Mouse (Mus musculus) testis, postnatal 14 days (tissue): ENCODE data around the gene Rab26.

Experiments used
- DNase-seq: peaks from one replicate; pipeline ENCODE4 v3.0.0; 2021; ENCODE audit warnings: low spot score

Rab26 gene

GRCm38 (mm10) chr17:24534160-24534718 lies at the start of gene Rab26:
Gene Rab26 (minus strand): TSS chr17:24534210.
- DNase-seq = no peak

DNA sequence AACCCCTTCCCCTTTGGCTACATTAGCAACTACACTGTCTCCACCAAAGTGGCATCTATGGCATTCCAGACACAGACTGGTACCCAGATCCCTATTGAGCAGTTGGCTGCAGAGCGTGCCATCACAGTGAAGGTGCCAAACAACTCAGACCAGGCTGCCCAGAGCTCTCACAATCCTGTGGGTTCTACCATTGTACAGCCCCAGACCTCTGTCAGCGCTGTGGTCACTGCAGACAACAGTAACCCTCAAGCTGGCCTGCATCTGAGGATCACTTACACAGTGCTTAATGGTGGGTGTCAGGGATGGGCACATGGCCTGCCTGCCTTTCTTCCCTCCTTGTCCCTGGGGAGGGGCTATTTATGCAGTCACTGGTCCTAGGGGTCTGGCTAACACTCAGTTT lies 46.3 kb upstream of the Rab26 start:
- DNase-seq = no peak

- DNase-seq = no peak
These were observed 45.5 kb upstream of the Rab26 start for GRCm38 (mm10) chr17:24579532-24579931.

DNA sequence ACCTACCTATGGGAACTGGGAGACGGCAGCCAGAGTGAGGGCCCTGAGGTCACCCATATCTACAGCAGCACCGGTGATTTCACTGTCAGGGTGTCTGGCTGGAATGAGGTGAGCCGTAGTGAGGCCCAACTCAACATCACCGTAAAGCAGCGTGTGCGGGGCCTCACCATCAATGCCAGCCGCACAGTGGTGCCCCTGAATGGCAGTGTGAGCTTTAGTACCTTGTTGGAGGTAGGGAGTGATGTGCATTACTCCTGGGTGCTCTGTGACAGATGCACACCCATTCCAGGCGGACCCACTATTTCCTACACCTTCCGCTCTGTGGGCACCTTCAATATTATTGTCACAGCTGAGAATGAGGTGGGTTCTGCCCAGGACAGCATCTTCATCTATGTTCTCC lies 39.8 kb upstream of the Rab26 start:
- no peak for DNase-seq

GRCm38 (mm10) chr17:24572651-24573245 lies 38.7 kb upstream of the Rab26 start:
- no peak for DNase-seq

DNA sequence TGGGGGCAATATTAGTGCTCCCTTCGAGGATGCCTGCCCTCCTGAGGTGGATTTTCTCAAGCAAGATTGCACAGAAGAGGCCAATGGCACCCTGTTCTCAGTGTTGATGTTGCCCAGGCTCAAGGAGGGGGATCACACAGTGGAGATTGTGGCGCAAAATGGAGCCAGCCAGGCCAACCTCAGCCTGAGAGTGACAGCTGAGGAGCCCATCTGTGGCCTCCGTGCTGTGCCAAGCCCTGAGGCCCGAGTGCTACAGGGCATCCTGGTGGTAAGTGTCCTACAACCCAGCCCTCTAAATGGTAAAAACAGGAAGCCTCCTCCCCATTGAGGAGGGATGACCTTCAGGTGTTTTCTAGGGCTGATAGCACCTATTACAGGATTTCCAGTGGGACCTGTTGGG lies 35.8 kb upstream of the Rab26 start:
- DNase-seq = no peak

DNA sequence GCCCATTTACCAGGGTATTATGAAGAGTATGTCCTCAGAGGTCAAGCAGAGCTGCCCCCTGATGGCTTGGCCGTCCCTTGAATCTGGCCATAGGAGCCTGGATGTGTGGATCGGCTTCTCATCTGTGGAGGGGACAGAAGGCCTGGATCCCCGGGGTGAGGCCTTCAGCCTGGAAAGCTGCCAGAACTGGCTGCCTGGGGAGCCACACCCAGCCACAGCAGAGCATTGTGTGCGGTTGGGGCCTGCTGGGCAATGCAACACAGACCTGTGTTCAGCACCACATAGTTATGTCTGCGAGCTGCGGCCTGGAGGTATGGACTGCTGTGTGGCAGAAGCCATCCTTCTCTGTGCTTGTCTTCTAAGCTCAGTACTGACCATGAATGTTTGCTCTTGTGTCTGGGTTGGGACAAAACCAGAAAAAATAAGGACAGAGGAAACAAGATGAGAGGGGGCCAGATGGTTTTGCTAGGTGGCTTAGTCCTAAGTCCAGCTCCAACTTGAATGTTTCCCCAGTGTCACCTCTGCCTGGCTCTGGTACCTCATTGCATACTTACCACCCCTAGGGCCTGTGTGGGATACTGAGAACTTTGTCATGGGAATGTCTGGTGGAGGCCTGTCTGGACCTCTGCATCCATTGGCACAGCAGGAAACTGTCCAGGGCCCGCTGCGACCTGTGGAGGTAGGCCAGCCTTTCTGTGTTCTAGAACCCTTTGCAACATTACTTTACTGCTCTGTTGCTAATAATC lies 33.2 kb upstream of the Rab26 start:
- DNase-seq = no peak

DNA sequence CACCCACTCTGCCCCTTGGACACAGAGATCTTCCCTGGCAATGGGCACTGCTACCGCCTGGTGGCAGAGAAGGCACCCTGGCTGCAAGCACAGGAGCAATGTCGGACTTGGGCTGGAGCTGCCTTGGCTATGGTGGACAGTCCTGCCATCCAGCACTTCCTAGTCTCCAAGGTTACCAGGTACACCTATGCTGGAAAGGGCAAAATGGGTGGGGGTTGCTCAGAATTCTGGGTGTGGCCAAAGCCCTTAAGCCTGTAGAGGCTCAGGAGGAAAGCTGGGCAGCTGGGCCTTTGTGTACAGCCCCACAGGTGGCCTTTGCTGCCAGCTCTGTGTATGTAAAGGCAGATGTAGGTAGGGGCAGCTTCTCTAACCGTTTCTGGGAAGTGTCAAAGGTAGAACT lies 31.8 kb upstream of the Rab26 start:
- no peak for DNase-seq

DNA sequence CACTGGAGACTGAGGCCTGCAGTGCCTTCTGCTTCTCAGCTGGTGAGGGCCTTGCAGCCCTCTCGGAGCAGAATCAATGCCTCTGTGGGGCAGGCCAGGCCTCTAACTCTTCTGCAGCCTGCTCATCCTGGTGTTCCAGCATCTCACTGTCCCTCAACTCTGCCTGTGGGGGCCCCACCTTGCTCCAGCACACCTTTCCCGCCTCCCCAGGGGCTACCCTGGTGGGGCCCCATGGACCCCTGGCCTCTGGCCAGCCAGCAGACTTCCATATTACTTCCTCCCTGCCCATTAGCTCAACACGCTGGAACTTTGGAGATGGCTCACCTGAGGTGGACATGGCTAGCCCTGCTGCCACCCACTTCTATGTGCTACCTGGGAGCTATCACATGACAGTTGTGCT lies 31.1 kb upstream of the Rab26 start:
- DNase-seq = no peak

- DNase-seq = no peak
These were observed 30.4 kb upstream of the Rab26 start for GRCm38 (mm10) chr17:24564422-24564821.

- DNase-seq = no peak
These were observed 29.6 kb upstream of the Rab26 start for GRCm38 (mm10) chr17:24563638-24564037.

- DNase-seq = no peak
These were observed 27.6 kb upstream of the Rab26 start for GRCm38 (mm10) chr17:24561592-24561991.

- DNase-seq = no peak
These were observed 26.5 kb upstream of the Rab26 start for GRCm38 (mm10) chr17:24560301-24561028.

- DNase-seq = no peak
These were observed 25.1 kb upstream of the Rab26 start for GRCm38 (mm10) chr17:24559146-24559545.

DNA sequence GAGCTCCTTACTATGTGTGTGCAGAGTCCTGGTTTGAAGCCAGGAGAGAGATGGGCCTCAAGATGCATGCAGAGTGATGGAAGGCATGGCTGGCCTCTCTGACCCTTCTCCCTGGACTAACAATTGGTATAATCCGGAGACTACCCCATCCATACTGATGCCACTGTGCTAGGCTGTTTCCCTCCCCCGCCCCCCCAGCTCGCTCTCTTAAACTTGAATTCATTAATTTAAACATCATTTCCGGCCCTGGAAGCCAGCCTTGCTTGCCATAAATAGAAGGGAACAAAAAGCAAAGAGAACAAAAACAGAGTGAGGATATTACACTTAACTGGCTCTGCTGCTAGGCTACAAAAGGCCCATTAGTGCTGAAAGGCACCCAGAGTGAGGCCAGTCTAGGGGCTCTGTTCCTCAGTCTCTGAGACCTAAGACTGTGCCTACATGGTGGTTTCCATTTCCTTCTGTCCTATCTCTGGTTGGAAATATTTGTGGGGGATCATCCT lies 24.6 kb upstream of the Rab26 start:
- no peak for DNase-seq

GRCm38 (mm10) chr17:24557091-24557490 lies 23.1 kb upstream of the Rab26 start:
- DNase-seq = peak; percentile 53

- DNase-seq = no peak
These were observed 17.0 kb upstream of the Rab26 start for GRCm38 (mm10) chr17:24551050-24551444.

DNA sequence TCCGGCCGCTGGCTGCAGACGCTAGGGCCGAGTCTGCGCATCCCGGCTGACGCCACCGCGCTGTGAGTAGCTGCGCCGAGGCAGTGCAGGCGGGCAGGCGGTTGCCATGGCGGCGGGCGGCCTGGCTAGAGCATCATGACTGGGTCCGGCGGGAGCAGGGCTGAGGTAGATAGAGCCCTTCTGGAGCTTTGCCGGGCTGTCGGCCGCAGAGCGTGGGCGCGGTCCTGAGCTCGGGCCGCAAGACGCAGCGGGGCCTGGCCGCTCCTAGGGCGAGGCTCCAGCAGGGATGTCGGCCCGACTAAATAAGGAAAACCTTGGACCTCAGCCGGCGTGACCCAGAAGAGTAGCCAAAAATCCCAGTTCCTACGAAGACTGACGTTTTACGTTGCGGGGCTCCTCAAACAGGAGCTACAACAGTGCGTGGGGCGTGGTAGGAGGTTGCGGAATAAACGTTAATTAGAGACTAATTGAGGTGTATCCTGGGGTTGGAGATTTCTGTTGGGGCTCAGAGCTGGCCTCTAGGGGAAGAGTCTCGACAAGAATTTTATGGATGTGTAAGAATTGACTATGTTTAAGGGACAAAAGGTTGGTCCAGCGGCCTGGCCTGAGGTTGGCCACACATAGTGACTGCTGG lies 16.5 kb upstream of the Rab26 start:
- DNase-seq = peak; percentile 89

DNA sequence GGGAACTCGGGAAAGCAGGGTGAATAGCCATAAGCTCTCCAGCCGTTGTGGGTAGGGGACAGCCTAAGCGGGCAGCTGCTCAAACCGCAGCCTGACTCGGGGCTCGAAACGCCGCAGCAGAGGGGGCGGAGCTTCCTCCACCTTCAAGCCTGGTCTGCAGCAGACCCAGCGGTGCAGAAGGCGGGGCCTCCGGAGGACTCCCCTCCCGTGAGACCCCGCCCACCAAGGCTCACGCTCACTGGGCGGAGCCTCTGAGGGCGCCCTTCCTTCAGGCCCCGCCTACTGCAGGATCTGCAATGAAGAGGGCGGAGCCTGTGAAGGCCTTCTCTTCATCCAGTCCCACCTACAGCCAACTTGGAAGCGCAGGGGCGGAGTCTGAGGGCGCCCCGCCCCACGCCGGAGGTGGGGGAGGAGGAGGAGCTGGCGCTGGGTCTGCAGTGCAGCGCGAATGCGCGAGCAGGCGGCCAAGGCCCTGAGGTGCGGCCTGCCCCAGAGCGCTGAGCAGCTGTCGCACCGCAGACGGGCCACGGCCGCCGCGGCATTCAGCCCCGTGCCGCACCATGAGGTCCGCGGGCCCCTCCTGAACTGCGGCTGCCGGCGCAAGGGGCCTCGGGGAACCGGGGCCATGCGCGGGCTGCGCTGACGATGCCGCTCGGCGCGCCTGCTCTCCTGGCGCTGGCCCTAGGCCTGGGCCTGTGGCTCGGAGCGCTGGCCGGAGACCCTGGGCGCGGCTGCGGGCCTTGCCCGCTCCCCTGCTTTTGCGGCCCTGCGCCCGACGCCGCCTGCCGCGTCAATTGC lies 15.8 kb upstream of the Rab26 start, which contains the start of gene Pkd1:
Pkd1 (plus strand) TSS at position 217 of the 798 bp plus-strand sequence.
- peak; percentile 99 for DNase-seq

DNA sequence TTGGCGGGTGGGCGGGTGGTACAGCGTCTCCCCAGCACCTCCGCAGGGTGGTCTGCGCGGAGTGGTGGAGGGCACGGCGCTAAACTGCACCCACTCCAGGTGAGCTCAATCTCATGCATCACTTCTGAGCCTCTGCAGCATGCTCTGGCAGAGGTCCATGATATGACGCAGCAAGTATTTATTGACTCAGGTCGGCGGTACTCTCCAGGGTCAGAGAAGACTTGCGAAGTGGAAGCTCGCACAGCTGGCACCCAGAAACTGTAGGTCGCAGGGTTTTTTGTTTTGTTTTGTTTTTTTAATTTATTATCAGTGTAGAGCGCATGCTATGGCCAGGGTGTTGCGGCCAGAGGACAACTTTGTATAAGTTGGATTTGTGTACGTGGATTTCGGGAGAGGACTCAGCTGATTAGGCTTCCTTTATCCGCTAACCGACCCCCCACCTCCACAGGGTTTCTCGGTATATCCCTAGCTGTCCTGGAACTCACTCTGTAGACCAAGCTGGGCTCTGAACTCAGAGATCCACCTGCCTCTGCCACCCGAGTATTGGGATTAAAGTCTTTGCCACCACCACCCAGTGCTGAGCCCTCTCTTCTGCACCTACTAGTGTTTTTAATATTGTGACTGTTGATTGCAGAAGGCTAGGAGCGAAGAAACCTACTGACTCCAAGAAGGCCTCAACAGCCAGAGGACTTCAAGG lies 15.1 kb upstream of the Rab26 start:
- peak; percentile 56 for DNase-seq

DNA sequence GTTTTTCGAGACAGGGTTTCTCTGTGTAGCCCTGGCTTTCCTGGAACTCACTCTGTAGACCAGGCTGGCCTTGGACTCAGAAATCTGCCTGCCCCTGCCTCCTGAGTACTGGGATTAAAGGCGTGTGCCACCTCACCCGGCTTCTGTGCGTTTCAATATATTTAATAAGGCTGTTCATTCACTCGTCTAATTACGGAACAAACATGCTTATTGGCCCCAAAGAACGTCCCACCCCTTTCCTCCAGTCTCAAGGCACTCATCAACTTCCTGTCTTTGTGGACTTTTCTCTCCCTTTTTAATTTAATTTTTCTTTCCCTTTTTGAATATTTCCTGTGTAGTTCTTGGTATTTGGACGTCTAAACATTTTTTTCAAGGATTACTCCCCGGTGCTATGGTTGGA lies 14.4 kb upstream of the Rab26 start:
- DNase-seq = no peak
